Mouse (Mus musculus): ENCODE data around the gene Ccdc126.

The Ccdc126 gene

DNA sequence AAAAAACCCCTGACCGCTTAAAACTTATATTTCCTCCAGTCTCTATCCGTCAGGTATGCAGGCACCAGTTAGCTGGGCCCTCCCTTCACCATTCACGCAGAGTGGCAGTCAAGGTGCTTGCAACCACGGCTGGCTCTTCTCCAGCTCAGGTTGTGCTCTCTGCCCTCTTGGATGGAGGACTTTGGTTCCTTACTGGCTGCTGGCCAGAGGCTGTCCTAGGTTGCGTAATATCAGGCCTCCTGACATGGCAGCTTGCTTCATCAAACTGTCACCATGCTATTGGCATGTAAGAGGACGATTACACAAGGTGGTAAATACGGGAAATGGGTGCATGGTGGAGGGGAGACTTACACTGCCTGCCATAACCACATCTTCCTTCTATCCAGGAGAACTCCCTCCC is 30.8 kb downstream of the Ccdc126 start:
- DNase-seq: peak; percentile 25 to 43

DNA sequence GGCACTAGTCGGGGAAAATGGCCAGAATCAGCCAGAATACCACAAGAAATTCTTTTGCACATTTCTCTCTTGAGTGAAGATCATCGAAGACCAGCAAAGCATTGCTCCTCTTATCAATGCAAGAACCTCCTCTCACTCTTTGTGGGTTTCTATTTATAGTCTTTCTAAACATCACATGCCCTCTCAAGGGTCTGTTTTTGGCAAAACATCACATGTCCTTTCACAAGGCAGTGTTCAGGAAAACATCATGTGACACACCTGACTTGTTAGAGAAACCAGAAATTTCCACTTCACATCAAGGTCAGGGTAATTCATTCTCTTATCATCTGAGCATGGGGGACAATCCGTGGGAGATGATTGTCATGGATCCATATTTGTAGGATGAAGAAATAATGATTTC is 35.5 kb downstream of the Ccdc126 start:
- DNase-seq: no peak

GRCm38 (mm10) chr6:49355171-49355570 is 36.1 kb downstream of the Ccdc126 start:
- no peak for DNase-seq

DNA sequence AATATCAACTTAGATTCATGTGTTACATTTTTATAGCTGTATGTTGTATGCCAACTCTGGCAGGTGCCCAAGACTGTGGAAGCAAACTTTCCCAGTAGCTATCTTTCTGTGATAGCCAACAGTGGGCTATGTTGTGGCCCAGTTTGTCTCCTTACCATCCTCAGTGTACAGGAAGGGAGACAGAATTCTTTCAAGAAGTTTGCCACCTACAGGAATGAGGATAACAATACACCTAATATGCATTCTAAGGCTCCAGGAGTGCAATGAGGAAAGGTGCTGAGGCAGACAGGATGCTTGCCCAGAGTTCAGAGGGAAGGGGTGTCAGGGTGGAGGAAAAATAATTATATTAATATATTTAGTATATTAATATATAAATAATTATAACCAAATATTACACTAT is 41.3 kb downstream of the Ccdc126 start:
- DNase-seq: no peak

- DNase-seq: peak; percentile 90 to 95
These were observed 48.3 kb downstream of the Ccdc126 start, which contains the start of gene Fam221a for GRCm38 (mm10) chr6:49367159-49368054. Gene Fam221a (plus strand): TSS chr6:49367739.

- DNase-seq: no peak
These were observed 49.1 kb downstream of the Ccdc126 start for GRCm38 (mm10) chr6:49368212-49368611.

DNA sequence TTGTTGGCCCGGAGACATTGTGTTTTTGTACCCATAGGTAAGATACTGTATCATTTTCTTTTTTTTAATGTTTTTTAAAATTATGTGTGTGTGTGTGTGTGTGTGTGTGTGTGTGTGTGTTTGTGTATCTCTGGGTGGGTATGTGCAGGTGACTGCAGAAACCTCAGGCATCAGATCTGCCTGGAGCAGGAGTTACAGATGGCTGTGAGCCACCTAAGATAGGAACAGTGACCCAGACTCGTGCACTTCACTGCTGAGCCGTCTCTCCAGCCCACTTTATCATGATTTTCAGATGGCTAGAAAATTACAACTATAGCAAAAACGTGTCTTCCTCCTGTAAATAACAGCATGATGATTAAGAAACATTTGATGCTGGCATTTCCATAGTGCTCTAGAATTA is 53.6 kb downstream of the Ccdc126 start:
- no peak for DNase-seq

- no peak for DNase-seq
These were observed 54.9 kb downstream of the Ccdc126 start for GRCm38 (mm10) chr6:49373943-49374342.

DNA sequence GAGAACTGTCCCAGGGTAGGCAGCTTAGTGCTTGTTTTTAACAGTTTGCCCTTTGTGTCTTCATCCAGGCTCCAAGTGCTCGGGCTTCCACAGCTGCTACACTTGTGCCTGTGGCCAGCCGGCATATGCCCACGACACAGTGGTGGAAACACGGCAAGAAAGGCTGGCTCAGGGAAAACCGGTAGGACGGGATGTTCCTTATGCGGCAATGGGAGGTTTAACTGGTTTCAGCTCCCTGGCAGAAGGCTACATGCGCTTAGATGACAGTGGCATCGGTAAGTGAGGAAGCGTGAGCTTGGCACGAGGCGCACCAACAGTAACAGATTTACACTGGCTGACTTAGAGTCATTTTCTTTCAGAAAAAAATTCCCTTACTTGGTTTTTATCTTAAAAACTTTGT is 59.3 kb downstream of the Ccdc126 start:
- no peak for DNase-seq

Data from kidney, postnatal 4 days (tissue).